Mouse (Mus musculus): ENCODE measurements around the gene Chpt1. TPM values are rescaled to one million over a fixed set of nuclear protein-coding genes. Genes with fewer than 3 reads are reported as not detected.

Gene Chpt1
- polyA plus RNA-seq (2012; rRNA removed; ENCODE audit: low replicate concordance): 109 and 177 TPM in 2 replicates

DNA sequence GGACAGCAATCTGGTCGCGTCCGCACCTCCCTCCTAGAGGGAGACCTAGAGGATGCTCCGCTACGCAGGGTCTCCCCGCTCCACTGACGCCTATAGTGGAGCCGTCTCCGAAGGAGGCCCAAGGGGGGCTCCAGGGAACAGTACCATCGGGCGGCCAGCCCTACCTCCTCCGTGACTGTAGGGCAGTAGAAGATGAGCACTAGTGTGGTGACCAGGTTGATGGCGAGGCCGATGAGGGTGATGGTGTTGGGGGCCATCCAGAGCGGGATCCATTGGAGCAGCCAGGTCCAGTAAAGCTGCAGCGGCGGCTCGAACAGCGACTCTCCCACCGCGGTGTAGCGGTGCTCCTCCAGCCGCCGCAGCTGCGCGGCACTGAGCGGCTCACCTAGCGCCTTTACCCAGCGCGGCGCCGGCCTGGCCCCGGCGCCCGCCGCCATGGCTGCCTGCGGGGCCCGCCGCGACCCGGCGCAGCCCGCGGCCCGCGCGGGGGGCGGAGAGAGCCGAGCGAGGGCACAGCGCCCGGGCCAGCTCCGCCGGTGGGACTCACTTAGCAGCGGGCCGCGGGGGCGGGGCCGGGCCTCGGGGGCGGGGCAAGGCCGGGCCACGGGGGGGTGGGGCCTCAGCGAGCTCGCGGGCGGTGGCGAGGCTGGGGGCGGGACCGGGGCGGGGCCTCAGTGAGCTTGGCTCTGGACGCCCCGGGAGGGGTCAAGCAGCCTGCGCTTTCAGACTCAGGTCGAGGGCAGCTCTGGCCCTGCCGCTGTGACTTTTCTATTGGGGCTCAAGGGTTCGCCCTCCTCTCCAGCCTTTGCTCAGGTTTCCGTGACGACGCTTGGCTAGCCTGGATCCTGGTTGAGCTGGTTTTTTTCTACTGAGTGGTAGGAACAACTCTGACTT lies at the start of gene Chpt1:
TSS of gene Chpt1 (minus strand) at position 653 of the 894 bp plus-strand sequence.

DNA sequence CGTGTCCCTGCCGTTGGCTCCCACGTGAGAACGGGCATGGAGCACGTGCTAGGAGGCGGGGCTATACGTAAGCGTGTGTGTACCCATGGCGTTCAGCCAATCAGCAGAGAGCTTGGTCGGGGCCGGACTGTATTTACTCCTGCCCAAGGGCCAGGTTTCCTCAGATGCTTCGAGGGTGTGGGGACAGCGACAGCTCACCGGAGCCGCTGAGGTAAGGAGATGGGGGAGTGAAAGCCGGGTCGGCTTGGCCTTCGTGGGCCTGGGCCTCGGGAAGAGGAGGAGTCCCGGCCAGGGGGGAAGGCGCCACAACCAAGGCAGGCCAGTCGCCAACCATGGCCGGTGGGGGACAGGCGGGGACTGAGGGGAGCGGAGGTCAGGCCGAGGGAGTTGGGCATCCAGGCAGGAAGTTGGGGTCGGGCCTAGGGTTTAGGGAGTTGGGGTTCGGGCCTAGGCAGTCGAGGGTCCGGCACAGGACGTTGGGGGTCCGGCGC lies 44.3 kb downstream of the Chpt1 start, which contains the start of gene Sycp3:
TSS of gene Sycp3 (plus strand) at position 68 of the 491 bp plus-strand sequence.

Other genes with a start within 250 kb of the Chpt1 start
- gene Dram1, start 125.0 kb downstream of the Chpt1 start, polyA plus RNA-seq (2012; rRNA removed; ENCODE audit: low replicate concordance): 3.2 and 4.3 TPM in 2 replicates
- 2.1 and 2.8 TPM in 2 replicates for gene Gnptab, start 124.9 kb downstream of the Chpt1 start, polyA plus RNA-seq (2012; rRNA removed; ENCODE audit: low replicate concordance)
- not detected in 2 replicates for gene Sycp3, start 44.5 kb downstream of the Chpt1 start, polyA plus RNA-seq (2012; rRNA removed; ENCODE audit: low replicate concordance)
- gene Mybpc1, start 101.1 kb upstream of the Chpt1 start, polyA plus RNA-seq (2012; rRNA removed; ENCODE audit: low replicate concordance): not detected in 2 replicates
- 0.07 TPM in 1 of 2 replicates, not detected in the other for gene Spic, start 180.9 kb upstream of the Chpt1 start, polyA plus RNA-seq (2012; rRNA removed; ENCODE audit: low replicate concordance)
- 8.3 and 16.6 TPM in 2 replicates for gene Arl1, start 226.8 kb upstream of the Chpt1 start, polyA plus RNA-seq (2012; rRNA removed; ENCODE audit: low replicate concordance)

Data from duodenum, adult 2 months (tissue).